Mouse (Mus musculus) adrenal gland, postnatal 36 days (tissue): Measurements from ENCODE around the gene Rapgef5. TPM values are rescaled to one million over a fixed set of nuclear protein-coding genes. Genes with fewer than 3 reads are reported as not detected.
A peak's percentile ranks its signal among the peaks of the same experiment; 100 is the strongest.

Experiments used
- DNase-seq, 2 experiments: peaks; one replicate each; pipeline ENCODE4 v3.0.0; 2021; ENCODE audit warnings: mixed read lengths in 1 of 2
- long read RNA-seq, 2 experiments: library from polyadenylated mRNA; stranded (forward); transcript quantifications; one replicate each; pipeline ENCODE4 v2.0.0; 2021; ENCODE audit warnings: borderline sequencing depth in 2 of 2
- total RNA-seq, 2 experiments: library from RNA; stranded (reverse); gene quantifications; 2 replicates each; pipeline ENCODE4 v1.2.3; 2021

Rapgef5 gene
- 10 to 100 TPM; 35.2 to 43.7 TPM for total RNA-seq
- long read RNA-seq, experiment 1, full-length matches to known transcripts, result 3 of 8 reads
- long read RNA-seq, experiment 1, partial matches to known transcripts, result 1 of 8 reads
- long read RNA-seq, experiment 1, other reads (novel, unspliced or antisense), result 4 of 8 reads
- long read RNA-seq, experiment 2, partial matches to known transcripts, result 1 of 2 reads
- long read RNA-seq, experiment 2, other reads (novel, unspliced or antisense), result 1 of 2 reads

- no peak for DNase-seq
Observed at GRCm38 (mm10) chr12:117516179-117516578, at the start of gene Rapgef5. Gene Rapgef5 (plus strand): TSS chr12:117516479.

DNA sequence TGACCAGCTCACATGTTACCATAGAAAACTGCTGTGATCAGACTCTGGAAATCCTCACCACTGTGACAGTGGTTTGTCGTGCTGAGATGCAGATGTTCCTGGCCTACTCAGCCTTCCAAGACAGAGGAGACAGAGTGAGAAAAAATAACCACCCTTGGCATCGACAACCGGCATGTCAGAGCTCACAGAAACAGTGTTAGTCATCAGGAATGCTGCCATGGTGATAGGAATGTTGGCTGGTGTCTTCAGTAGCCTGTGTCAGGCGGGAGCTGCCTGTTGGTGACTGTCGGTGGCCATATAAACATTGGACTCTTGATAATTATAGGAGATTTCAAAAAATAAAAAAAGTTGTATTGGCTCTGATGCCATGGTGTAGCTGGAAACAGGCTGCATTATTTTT is 48.0 kb upstream of the Rapgef5 start:
- peak; percentile 35 to 48 for DNase-seq

DNA sequence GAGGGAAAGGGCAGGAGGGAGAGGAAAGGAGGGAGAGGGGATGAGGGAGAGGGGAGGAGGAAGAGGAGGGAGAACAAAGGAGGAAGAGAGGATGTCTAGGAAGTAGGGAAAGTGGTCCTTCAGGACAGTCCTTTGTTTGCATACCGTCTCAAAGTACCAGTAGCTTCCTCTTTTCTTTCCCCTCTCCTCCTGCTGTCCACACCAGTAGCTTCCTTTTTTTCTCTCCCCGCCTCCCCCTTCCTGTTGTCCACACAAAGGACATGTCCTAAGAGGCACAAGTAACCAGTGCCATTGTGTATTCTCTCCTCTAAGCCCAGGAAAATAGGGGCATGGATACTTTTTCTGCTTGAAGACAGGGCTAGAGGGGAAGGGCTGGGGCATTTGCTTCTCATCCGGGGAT is 37.3 kb upstream of the Rapgef5 start:
- DNase-seq, result no peak

GRCm38 (mm10) chr12:117479680-117480079 is 36.6 kb upstream of the Rapgef5 start:
- DNase-seq, result peak in 1 of 2 experiments; percentile 13

- DNase-seq, result no peak
Observed at GRCm38 (mm10) chr12:117480958-117481357, 35.3 kb upstream of the Rapgef5 start.

DNA sequence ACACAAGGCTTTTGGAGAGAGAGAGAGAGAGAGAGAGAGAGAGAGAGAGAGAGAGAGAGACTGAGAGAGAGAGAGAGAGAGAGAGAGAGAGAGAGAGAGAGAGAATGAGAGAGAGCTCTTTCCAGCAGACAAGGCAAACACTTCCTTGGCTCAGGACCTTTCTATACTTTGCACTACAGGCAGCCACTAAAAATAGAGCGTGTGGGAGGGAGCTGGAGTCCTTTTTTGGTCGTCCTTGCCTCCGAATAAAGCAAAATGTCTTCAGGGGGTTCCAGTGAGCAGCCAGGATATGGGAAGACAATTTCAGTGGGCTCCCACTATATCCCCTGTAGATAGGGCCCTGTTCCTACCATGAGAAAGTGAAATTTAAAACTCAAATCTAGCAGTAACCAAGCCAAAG is 33.6 kb upstream of the Rapgef5 start:
- DNase-seq, result no peak

DNA sequence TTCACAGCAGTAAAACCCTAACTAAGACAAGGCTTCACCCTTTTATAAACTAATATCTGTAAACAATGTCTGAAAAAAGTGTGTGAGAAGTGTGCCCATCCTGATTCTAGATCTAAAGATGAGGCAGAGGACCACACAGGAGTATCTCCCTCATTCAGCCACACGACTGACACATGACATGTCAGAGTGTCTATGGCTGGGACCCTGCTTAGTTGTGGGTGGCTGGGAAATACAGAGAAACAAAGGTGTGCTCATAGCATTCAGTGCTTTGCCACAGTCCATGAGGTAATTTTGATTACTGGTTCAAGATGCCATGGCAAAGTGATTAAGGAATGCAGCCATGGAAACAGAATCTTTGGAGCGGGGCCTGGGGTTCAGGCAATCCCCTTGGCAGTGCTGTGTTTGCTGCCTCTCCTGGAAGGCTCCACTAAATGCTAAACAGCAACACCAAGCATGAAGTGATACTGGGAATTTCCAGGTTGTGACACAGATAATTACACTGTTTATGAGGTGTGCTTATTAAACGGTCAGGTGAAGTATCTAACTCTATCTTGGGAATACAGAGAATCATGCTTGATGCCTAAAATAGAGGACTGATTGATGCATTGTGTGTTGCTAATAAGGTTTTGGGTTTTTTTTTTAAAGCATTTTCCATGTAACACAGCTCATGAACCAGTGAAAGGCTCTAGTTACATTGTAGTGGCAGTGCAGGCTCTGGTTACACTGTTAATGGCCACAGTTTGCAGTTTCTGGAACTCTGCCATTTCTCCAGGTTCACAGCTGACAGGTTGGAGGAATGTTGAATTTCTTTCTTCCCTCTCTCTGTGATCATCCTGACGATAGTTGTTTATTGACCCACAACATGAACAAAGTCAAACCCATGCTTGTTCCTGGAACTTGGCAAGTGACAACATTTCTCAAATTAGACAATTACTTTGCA is 29.9 kb upstream of the Rapgef5 start:
- no peak for DNase-seq

- DNase-seq, result no peak
Observed at GRCm38 (mm10) chr12:117496501-117497176, 19.6 kb upstream of the Rapgef5 start.

GRCm38 (mm10) chr12:117497361-117497760 is 18.9 kb upstream of the Rapgef5 start:
- no peak for DNase-seq

- peak in 1 of 2 experiments; percentile 15 for DNase-seq
Observed at GRCm38 (mm10) chr12:117499242-117499641, 17.0 kb upstream of the Rapgef5 start.

- peak; percentile 12 to 14 for DNase-seq
Observed at GRCm38 (mm10) chr12:117501180-117501579, 15.1 kb upstream of the Rapgef5 start.

DNA sequence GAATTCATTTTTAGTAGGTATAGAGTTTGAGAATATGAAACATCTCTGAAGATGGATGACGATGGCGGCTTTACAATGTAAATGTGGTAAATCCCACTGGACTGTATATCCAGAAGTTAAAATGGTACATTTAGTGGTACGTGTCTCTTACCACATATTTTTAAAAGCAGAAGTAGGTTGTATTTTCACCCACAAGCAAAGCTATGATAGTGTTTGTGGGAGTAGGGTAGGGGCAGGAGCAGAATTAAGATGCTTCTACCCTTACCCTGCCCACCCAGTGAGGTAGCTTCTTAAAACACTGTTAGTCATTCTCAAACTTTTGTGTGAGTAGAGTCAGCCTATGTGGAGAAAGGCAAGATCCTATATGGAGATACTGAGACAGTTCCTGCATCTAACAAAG is 13.4 kb upstream of the Rapgef5 start:
- no peak for DNase-seq

DNA sequence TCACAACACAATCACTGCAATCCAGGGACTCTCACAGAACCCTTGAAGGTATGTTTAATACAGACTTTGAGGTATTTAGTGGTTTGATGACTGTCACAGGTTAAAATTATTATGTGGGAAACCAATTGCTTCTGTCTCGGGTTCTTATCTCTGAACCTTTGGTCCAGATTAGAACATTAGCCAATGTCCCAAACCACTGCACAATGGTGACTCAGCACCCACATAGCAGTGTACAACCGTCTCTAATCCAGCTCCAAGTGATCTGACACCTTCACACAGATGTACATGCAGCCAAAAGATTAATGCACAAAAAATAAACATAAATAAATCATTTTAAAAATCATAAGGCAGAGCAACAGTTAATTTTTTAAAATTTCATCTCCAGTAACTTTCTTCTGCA is 11.1 kb upstream of the Rapgef5 start:
- no peak for DNase-seq

DNA sequence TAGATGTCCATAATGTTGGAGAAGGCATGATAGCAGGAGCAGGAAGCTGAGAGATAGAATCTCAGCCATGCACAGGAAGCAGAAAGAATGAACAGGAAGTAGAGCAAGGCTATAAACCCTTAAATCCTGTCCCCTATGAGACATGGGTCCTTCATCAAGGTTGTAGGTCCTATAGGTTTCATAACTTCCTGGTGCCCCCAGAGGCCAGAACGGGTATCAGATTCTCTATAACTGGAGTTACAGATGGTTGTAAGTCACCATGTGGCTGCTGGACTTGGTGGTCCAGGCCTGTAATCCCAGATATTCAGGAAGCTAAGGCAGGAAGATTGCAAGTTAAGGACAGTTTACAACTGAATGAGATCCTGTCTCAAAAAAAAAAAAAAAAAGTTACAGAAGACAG is 8.5 kb upstream of the Rapgef5 start:
- no peak for DNase-seq

DNA sequence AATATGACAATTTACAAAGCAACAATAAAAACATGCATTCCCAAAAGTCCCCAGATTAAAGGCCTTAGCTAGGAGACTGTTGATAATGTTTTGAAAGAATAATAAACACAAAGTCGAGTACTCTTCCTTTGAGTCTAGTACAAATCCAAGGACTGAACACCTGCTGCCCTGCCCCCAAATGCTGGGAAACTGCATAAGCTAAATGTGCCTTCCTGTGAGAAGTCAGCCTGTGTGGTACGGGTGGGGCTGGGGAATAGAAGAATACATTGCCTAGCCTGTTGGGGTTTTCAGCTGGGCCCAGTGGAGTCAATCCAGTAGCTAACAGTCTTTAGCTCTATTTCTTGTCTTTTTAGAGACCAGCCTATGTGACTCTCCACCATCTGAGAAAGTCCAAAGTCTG is 6.4 kb upstream of the Rapgef5 start:
- DNase-seq, result no peak

GRCm38 (mm10) chr12:117512468-117512867 is 3.8 kb upstream of the Rapgef5 start:
- no peak for DNase-seq

GRCm38 (mm10) chr12:117513150-117513932 is 2.9 kb upstream of the Rapgef5 start:
- DNase-seq, result no peak

GRCm38 (mm10) chr12:117517275-117517936 is 1.1 kb downstream of the Rapgef5 start:
- no peak for DNase-seq

- no peak for DNase-seq
Observed at GRCm38 (mm10) chr12:117524311-117525013, 8.2 kb downstream of the Rapgef5 start.

- no peak for DNase-seq
Observed at GRCm38 (mm10) chr12:117527889-117528288, 11.6 kb downstream of the Rapgef5 start.
